Mouse (Mus musculus) hindbrain, postnatal 0 days (tissue): Measurements from ENCODE around the gene Tmod1. TPM values are rescaled to one million over a fixed set of nuclear protein-coding genes. Genes with fewer than 3 reads are reported as not detected.

ENCODE experiments used
- ATAC-seq: fragments of 200-750 bp; cut with Nextera tagmentation; 2 replicates; pipeline ENCODE4 v1.8.0; 2017; ENCODE audit warnings: mild to moderate bottlenecking, moderate TSS enrichment, moderate library complexity
- DNase-seq: peaks from one replicate; pipeline ENCODE4 v3.0.0-alpha.2; 2015; ENCODE audit warnings: low spot score
- H3K27ac ChIP-seq: fragments of 300-500 bp; sonication (generic); 2 replicates; pipeline ENCODE4 v1.5.1; 2014; ENCODE audit warnings: mild to moderate bottlenecking
- H3K27me3 ChIP-seq: fragments of 300-500 bp; sonication (generic); 2 replicates; pipeline ENCODE4 v1.6.1; 2014; ENCODE audit warnings: low read length, mixed read lengths; ENCODE audit not compliant: insufficient read depth
- H3K36me3 ChIP-seq: fragments of 300-500 bp; sonication (generic); 2 replicates; pipeline ENCODE4 v1.6.1; 2014; ENCODE audit warnings: low read length, mixed read lengths; ENCODE audit not compliant: insufficient read depth
- H3K4me1 ChIP-seq: fragments of 300-500 bp; sonication (generic); 2 replicates; pipeline ENCODE4 v1.6.1; 2014; ENCODE audit warnings: antibody characterized with exemption, low read length, mixed read lengths; ENCODE audit not compliant: insufficient read depth
- H3K4me2 ChIP-seq: fragments of 300-500 bp; sonication (generic); 2 replicates; pipeline ENCODE4 v1.6.1; 2014; ENCODE audit warnings: low read depth, mild to moderate bottlenecking, low read length, moderate library complexity, mixed read lengths
- H3K4me3 ChIP-seq: fragments of 300-500 bp; sonication (generic); 2 replicates; pipeline ENCODE4 v1.5.1; 2014; ENCODE audit warnings: low read length
- H3K9ac ChIP-seq: fragments of 300-500 bp; sonication (generic); replicated peaks from 2 replicates; pipeline ENCODE4 v1.6.1; 2014; ENCODE audit warnings: mild to moderate bottlenecking, low read length, moderate library complexity, mixed read lengths
- H3K9me3 ChIP-seq: fragments of 300-500 bp; sonication (generic); 2 replicates; pipeline ENCODE4 v1.6.1; 2016; ENCODE audit warnings: low read length, mixed read lengths
- CTCF ChIP-seq: IDR thresholded peaks from 2 replicates; pipeline ENCODE4 v1.5.1; 2016; ENCODE audit warnings: antibody characterized with exemption, control low read depth, low read depth
- WGBS: fragments of 180-500 bp; shearing (Covaris S2); extraction: QIAGEN DNeasy Blood & Tissue Kit; methylation state at CpG from one replicate; pipeline ENCODE4 v1.1.7; 2014; 5-methylcytosine and 5-hydroxymethylcytosine counted together
- polyA plus RNA-seq: library from polyadenylated mRNA; unstranded; fragments of >200 nt; fragmentation: Nextera tagmentation; extraction: Ambion mirVana; gene quantifications from 2 replicates; pipeline ENCODE4 v1.2.1, GENCODE M21; 2015
- total RNA-seq: library from RNA; depleted of rRNA; stranded (reverse); fragments of >200 nt; gene quantifications from 2 replicates; pipeline ENCODE4 v1.2.3, GENCODE M21; 2014

Tmod1 gene
- total and polyA plus RNA-seq, 2 experiments from 2014 or later = 1.3 to 2.3 TPM

DNA sequence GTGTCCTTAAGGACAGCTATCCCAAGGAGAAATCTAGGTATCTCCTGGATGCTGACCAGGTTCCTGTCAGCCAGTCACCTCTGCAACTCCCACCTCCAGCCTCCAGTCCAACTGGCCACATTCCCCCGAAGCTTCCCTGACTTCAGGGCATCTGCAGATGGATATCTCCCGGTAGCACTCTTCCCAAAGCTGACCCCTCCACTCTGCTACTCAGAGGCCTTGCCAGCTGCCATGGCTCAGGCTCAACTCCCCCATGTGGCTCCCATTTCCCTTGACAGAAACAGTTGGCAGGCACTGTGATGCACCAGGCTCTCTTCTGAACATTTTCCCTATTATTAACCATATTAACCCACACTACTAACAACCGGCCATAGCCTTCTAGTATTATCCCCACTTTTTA, 72.6 kb downstream of the Tmod1 start:
- Histone ChIP-seq H3K27me3 (no peaks in the 10 kb centered on the region), H3K9me3 (no peaks in the 10 kb centered on the region), H3K4me1 (no peaks in the 10 kb centered on the region), H3K9ac (no peak overlapping the region), H3K36me3 (peaks cover 19% of the 10 kb centered on the region), H3K27ac (no peak overlapping the region), H3K4me2 (no peak overlapping the region), H3K4me3 (no peak overlapping the region)
- WGBS = 39% methylated on average over 3 of the region's 3 CpGs
- DNase-seq (peak; percentile 40), ATAC-seq (peak; percentile 43; the same call in 1 of the 2 replicates)
- TF ChIP-seq CTCF = no peak

DNA sequence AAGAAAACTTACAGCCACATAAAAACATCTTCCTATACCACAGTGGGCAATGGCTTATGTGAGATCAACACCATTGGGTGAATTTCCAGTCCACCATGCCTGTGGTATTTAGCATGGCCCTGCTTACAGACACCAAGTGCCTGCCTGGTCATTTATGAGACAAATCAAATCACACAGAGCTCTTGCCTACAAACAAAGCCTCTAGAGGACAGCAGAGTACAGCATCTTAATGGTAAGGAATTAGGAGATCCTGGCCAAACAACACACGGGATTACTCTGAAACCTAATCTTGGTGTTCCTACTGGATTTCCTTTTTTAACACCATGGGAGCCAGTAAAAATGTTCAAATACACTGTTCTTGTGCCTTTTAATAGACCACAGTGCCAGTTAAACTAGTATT, 76.6 kb downstream of the Tmod1 start:
- WGBS = 63% methylated on average over 1 of the region's 1 CpGs
- no peaks in the 10 kb centered on the region for H3K27me3 ChIP-seq
- no peak overlapping the region for H3K4me3 ChIP-seq
- DNase-seq = no peak
- no peak overlapping the region for H3K27ac ChIP-seq
- no peaks in the 10 kb centered on the region for H3K4me1 ChIP-seq
- H3K9me3 ChIP-seq = no peaks in the 10 kb centered on the region
- H3K36me3 ChIP-seq = peaks cover 45% of the 10 kb centered on the region
- no peak overlapping the region for H3K4me2 ChIP-seq
- TF ChIP-seq CTCF = peak; percentile 15; the same call in 1 of the 2 replicates
- no peak overlapping the region for H3K9ac ChIP-seq
- ATAC-seq = no peak

DNA sequence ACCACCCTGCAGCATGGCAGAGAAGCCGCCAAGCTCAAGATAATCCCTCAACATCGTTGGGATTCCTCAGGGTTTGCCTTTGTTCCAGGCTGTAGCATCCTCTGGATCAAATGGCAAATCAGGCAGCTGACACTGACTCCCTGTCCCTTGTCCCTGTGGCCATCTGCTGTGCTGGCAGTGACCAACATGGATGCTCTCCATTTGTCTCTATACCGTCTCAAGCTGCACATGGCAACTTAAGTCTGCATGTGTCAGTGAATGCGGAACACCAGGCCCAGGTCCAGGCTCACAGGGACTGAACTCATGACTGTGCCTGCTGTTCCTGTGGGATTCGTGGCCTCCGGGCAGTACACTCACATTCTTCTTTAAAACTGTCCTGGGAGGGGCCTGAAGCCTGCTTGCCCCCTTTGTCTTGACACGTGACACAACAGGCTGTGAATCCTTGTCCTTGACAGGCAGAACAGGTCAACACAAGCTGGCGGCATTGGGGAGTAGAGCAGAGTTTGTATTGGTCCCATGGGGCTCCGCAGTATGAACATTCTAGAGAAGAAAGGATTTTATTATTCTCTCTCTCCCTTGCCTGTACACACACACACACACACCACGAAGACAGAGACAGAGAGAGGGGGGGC, 77.9 kb downstream of the Tmod1 start:
- Histone ChIP-seq H3K27ac (peak overlapping the region; percentile 60), H3K4me2 (no peak overlapping the region), H3K4me3 (no peak overlapping the region), H3K9me3 (no peaks in the 10 kb centered on the region), H3K36me3 (peaks cover 55% of the 10 kb centered on the region), H3K4me1 (no peaks in the 10 kb centered on the region), H3K9ac (no peak overlapping the region), H3K27me3 (no peaks in the 10 kb centered on the region)
- ATAC-seq (peak; percentile 73), DNase-seq (peak; percentile 63)
- 63% methylated on average over 10 of the region's 10 CpGs for WGBS
- no peak for TF ChIP-seq CTCF

DNA sequence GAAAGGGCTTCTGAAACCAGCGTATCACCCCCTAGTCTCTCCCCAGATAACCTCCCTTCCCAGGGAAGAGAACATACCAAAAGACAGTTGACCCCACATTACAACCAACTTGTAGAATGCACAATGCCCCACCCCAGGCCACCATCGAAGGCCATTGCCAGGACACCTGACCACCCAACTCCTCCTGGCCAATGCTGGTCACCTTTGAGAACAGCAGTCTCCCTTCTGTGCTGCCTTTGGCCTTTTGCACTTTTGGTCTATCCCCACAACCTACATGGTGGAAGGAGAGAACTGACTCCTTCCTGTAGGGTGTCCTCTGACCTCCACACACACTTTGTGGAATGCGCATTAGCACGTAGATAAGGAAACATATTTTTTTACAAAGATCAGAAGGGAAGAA, 78.8 kb downstream of the Tmod1 start:
- Histone ChIP-seq H3K9ac (no peak overlapping the region), H3K27ac (no peak overlapping the region), H3K4me1 (no peaks in the 10 kb centered on the region), H3K4me3 (no peak overlapping the region), H3K4me2 (no peak overlapping the region), H3K27me3 (no peaks in the 10 kb centered on the region), H3K9me3 (no peaks in the 10 kb centered on the region), H3K36me3 (peaks cover 63% of the 10 kb centered on the region)
- ATAC-seq (no peak), DNase-seq (no peak)
- TF ChIP-seq CTCF = no peak
- WGBS = 95% methylated on average over 4 of the region's 4 CpGs

DNA sequence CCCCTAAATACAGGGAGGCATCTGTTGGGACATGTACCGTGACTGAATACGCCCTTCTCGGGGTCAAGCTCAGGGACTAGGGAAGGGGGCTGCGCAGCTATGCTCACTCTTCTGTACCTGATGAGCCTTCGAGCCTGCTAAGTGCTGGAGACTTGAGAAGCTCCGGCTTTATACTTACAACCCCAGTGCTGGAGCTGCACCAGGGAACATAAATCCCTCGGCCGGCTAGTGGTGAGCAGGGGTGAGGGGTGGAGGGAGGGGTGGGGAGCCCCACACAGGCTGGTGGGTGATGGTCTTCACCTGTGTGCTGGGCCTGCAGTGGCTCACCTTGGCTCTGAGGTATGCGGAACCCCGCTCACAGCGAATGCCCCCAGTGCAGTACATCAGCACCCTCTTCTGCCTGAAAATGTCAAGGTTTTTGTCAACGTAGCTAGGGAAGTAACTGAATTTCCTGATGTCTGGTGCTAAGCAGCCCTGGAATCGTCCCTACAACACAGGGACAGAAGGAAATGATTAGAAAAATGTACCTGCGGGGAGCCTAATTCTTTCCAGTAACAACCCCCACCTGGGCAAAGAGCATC, 80.9 kb downstream of the Tmod1 start:
- peak; percentile 32 for TF ChIP-seq CTCF
- H3K27ac ChIP-seq = no peak overlapping the region
- no peaks in the 10 kb centered on the region for H3K4me1 ChIP-seq
- H3K36me3 ChIP-seq = peaks cover 71% of the 10 kb centered on the region
- no peak for ATAC-seq
- no peak overlapping the region for H3K4me3 ChIP-seq
- H3K4me2 ChIP-seq = no peak overlapping the region
- WGBS = 94% methylated on average over 14 of the region's 14 CpGs
- no peak for DNase-seq
- no peak overlapping the region for H3K9ac ChIP-seq
- no peaks in the 10 kb centered on the region for H3K9me3 ChIP-seq
- H3K27me3 ChIP-seq = no peaks in the 10 kb centered on the region

DNA sequence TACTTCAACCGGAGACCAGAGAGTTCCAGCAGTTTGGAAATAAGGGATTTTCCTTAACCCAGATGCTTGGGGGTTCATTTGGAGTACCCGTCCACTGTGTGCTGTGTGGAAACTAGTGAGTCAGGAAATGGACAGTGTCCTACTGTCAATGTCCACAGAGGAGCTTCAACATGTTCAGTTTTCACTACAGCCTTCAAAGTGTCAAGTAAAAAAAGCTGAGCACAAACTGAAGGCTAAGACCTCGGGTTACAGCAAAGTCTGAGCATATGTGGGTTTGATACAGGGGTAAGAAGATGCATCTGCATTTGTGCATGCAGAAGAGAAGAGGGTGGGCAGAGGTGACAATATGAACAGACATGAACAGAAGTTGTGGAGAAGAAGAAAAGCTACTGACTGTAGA, 82.0 kb downstream of the Tmod1 start:
- Histone ChIP-seq H3K36me3 (peaks cover 74% of the 10 kb centered on the region), H3K4me2 (no peak overlapping the region), H3K27ac (no peak overlapping the region), H3K9ac (no peak overlapping the region), H3K9me3 (no peaks in the 10 kb centered on the region), H3K27me3 (no peaks in the 10 kb centered on the region), H3K4me3 (no peak overlapping the region), H3K4me1 (no peaks in the 10 kb centered on the region)
- no peak for TF ChIP-seq CTCF
- 89% methylated on average over 3 of the region's 3 CpGs for WGBS
- DNase-seq (no peak), ATAC-seq (no peak)

DNA sequence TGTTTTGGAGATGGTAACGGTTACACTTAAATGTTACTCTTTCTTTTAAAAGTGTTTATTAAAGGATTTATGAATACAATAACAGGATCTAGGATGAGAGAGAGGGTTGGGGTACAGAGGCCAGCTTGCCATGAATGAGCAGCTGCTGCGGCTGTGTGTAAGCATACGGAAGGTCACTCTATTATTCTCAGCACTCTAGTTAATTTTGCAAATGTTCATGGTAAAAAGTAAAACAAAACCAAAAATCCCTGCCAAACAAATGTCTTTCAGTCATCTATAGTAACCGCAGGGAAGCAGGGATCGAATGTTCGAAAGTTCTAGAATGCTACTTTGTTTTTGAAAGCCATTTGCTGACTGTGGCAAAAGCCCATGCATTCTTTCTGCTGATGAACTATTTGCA, 84.6 kb downstream of the Tmod1 start:
- Histone ChIP-seq H3K27ac (no peak overlapping the region), H3K27me3 (no peaks in the 10 kb centered on the region), H3K36me3 (peaks cover 61% of the 10 kb centered on the region), H3K9me3 (no peaks in the 10 kb centered on the region), H3K9ac (no peak overlapping the region), H3K4me3 (no peak overlapping the region), H3K4me1 (no peaks in the 10 kb centered on the region), H3K4me2 (no peak overlapping the region)
- 88% methylated on average over 6 of the region's 6 CpGs for WGBS
- ATAC-seq = no peak
- DNase-seq = no peak
- no peak for TF ChIP-seq CTCF
